Mouse (Mus musculus): ENCODE results near the gene Abca7. TPM values are rescaled to one million over a fixed set of nuclear protein-coding genes. Genes with fewer than 3 reads are reported as not detected.

Abca7 gene
- polyA plus RNA-seq, 1 experiment from 2014 or later: 2.9 TPM

- WGBS: 4% methylated on average over 20 of the region's 20 CpGs
- Histone ChIP-seq H3K27me3 (ENCODE audit: poor library complexity, severe bottlenecking) (peaks cover 58% of the 10 kb centered on the region), H3K4me3 (peak overlapping the region; percentile 47), H3K4me1 (peaks cover 37% of the 10 kb centered on the region), H3K36me3 (replicated peaks) (peaks cover 15% of the 10 kb centered on the region), H3K9me3 (no peaks in the 10 kb centered on the region), H3K27ac (peak overlapping the region; percentile 88)
- peak; percentile 59 for DNase-seq (ENCODE audit: extremely low spot score, low spot score)
Measured at GRCm38 (mm10) chr10:80019471-80020131, 23.3 kb downstream of the Abca7 start.

GRCm38 (mm10) chr10:80020191-80020590 is 23.9 kb downstream of the Abca7 start:
- Histone ChIP-seq H3K4me1 (peaks cover 34% of the 10 kb centered on the region), H3K27ac (peak overlapping the region; percentile 88), H3K9me3 (no peaks in the 10 kb centered on the region), H3K36me3 (replicated peaks) (peaks cover 15% of the 10 kb centered on the region), H3K27me3 (ENCODE audit: poor library complexity, severe bottlenecking) (peaks cover 53% of the 10 kb centered on the region), H3K4me3 (peak overlapping the region; percentile 47)
- WGBS: 16% methylated on average over 11 of the region's 11 CpGs
- no peak for DNase-seq (ENCODE audit: extremely low spot score, low spot score)

DNA sequence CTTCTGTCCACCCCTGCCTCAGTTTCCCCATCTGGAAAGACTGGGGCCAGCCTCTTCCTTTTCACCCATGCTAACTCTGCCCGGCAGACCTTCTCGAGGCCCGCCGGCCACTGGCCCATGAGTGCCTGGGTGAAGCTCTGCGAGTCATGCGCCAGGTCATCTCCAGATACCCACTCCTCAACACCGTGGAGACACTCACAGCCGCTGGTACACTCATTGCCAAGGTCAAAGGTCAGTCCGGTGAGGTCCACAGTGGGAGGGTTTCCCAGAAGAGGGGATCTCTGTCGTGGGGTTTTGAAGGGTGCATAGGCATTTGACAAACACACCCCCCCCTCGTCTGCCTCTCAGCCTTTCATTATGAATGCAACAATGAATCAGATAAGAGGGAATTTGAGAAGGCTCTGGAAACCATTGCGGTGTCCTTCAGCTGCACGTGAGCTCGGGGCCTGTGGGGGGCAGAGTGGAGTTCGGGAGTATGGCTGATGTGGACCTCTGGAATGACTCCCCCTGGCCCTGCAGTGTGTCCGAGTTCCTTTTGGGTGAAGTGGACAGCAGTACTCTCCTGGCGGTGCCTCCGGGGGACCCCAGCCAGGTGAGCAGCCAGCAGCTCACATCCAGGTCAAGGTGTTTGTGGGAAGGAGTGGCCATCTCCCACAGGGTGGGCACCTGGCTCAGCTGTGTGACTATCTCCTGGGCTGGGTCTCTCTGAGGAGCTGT is 24.5 kb downstream of the Abca7 start:
- WGBS: 83% methylated on average over 18 of the region's 18 CpGs
- H3K36me3 ChIP-seq (replicated peaks): peaks cover 15% of the 10 kb centered on the region
- no peaks in the 10 kb centered on the region for H3K9me3 ChIP-seq
- peak overlapping the region; percentile 47 for H3K4me3 ChIP-seq
- H3K27ac ChIP-seq: peak overlapping the region; percentile 88; the same call in 1 of the 2 replicates
- H3K27me3 ChIP-seq (ENCODE audit: poor library complexity, severe bottlenecking): peaks cover 47% of the 10 kb centered on the region
- no peak for DNase-seq (ENCODE audit: extremely low spot score, low spot score)
- peaks cover 35% of the 10 kb centered on the region for H3K4me1 ChIP-seq

DNA sequence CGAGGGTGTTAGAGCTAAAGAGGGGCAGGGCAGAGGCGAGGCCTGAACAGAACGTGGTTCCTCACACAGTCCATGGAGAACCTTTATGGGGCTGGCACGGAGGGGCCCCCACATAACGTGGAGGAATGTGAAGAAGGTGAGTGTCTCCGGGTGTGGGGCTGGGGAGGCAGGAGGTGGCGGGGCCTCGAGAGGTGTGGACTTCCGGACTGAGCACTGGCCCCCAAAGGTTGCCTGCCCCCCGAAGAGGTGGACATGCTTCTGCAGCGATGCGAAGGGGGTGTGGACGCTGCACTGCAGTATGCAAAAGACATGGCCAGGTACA is 25.0 kb downstream of the Abca7 start:
- H3K36me3 ChIP-seq (replicated peaks): peaks cover 15% of the 10 kb centered on the region
- H3K27ac ChIP-seq: no peak overlapping the region
- 93% methylated on average over 13 of the region's 13 CpGs for WGBS
- H3K4me3 ChIP-seq: no peak overlapping the region
- no peak for DNase-seq (ENCODE audit: extremely low spot score, low spot score)
- no peaks in the 10 kb centered on the region for H3K9me3 ChIP-seq
- H3K27me3 ChIP-seq (ENCODE audit: poor library complexity, severe bottlenecking): peaks cover 42% of the 10 kb centered on the region
- H3K4me1 ChIP-seq: peaks cover 39% of the 10 kb centered on the region

DNA sequence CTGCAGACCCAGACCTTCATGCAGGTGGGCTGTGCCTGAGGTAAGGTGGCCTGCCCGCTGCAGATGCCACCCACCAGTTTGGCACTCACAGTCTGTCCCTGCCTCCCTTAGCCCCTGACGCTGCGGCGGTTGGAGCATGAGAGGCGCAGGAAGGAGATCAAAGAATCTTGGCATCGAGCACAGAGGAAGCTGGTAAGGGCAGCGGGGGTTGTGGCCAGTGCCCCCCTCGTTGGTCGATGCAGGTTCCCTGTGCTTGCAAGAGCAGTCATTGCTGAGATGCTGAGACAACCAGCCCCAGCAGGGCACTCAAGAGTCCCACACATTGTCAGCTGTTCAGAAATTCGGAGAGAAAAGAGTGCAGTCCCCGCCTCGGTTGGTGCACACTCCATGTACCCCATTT is 25.9 kb downstream of the Abca7 start:
- no peak overlapping the region for H3K27ac ChIP-seq
- WGBS: 93% methylated on average over 12 of the region's 12 CpGs
- H3K4me3 ChIP-seq: 0 out of 2 replicates have a peak overlapping the region, but pooled peaks have one; percentile 2
- no peaks in the 10 kb centered on the region for H3K9me3 ChIP-seq
- H3K27me3 ChIP-seq (ENCODE audit: poor library complexity, severe bottlenecking): peaks cover 33% of the 10 kb centered on the region
- H3K4me1 ChIP-seq: peaks cover 34% of the 10 kb centered on the region
- H3K36me3 ChIP-seq (replicated peaks): peaks cover 16% of the 10 kb centered on the region
- DNase-seq (ENCODE audit: extremely low spot score, low spot score): no peak

DNA sequence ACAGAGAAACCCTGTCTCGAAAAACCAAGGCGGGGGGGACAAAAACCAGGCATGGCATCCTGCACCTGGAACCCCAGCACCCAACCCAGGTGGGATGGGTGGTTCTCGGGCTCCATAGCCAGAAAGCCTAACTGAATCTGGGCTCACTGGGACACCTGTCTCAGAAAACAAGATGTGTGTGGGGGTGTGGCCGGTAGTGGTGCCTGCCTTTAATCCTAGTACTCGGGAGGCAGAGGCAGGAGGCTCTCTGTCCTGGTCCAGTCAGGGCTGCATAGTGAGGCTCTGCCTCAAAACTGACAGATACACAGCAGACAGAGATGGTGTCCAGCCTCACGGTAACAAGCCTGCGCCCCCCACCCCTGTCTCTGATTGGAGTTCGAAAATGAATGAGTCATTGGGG is 26.5 kb downstream of the Abca7 start:
- Histone ChIP-seq H3K4me1 (peaks cover 30% of the 10 kb centered on the region), H3K9me3 (no peaks in the 10 kb centered on the region), H3K27ac (no peak overlapping the region), H3K27me3 (ENCODE audit: poor library complexity, severe bottlenecking) (peaks cover 26% of the 10 kb centered on the region), H3K4me3 (no peak overlapping the region), H3K36me3 (replicated peaks) (peaks cover 17% of the 10 kb centered on the region)
- 96% methylated on average over 8 of the region's 8 CpGs for WGBS
- DNase-seq (ENCODE audit: extremely low spot score, low spot score): no peak

GRCm38 (mm10) chr10:80023758-80024157 is 27.5 kb downstream of the Abca7 start:
- peaks cover 20% of the 10 kb centered on the region for H3K27me3 ChIP-seq (ENCODE audit: poor library complexity, severe bottlenecking)
- 91% methylated on average over 5 of the region's 5 CpGs for WGBS
- H3K4me1 ChIP-seq: peaks cover 26% of the 10 kb centered on the region
- no peak overlapping the region for H3K27ac ChIP-seq
- H3K4me3 ChIP-seq: no peak overlapping the region
- no peak for DNase-seq (ENCODE audit: extremely low spot score, low spot score)
- no peaks in the 10 kb centered on the region for H3K9me3 ChIP-seq
- H3K36me3 ChIP-seq (replicated peaks): peaks cover 21% of the 10 kb centered on the region

DNA sequence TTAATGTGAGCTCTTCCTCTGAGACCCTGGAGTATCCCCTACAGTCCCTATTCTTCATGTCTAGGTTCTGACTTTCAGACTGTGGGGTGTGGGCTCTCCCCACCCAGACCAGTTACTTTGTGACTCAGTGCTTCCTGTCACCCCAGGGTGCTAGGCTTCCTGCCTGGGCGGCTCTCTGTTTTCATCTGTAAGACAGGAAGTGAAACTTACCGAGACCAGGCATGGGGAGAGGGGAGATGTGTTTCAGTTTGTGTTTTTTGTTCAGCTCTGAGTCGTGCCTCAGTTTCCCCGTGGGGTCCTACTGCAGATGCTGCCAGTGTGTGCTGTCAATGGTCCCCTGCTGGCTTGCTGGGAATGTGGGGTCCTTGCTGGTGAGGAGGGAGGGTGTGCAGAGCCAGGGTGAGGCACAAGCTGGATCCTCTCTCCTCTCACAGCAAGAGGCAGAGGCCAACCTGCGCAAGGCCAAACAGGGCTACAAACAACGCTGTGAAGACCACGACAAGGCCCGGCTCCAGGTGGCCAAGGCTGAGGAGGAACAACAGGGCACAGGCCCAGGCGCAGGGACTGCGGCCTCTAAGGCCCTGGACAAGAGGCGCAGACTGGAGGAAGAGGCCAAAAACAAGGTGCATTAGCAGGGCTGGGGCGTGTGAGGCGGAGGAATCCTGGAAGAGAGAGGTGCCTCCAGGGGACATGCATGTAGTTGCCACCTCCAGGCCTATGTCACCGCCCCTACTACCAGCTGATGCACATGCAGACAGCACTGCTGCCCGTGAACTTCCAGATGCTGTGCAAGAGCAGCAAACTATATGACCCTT is 28.1 kb downstream of the Abca7 start:
- no peak overlapping the region for H3K4me3 ChIP-seq
- peaks cover 19% of the 10 kb centered on the region for H3K4me1 ChIP-seq
- no peak for DNase-seq (ENCODE audit: extremely low spot score, low spot score)
- peaks cover 13% of the 10 kb centered on the region for H3K27me3 ChIP-seq (ENCODE audit: poor library complexity, severe bottlenecking)
- peaks cover 26% of the 10 kb centered on the region for H3K36me3 ChIP-seq (replicated peaks)
- no peak overlapping the region for H3K27ac ChIP-seq
- no peaks in the 10 kb centered on the region for H3K9me3 ChIP-seq
- 83% methylated on average over 15 of the region's 15 CpGs for WGBS

DNA sequence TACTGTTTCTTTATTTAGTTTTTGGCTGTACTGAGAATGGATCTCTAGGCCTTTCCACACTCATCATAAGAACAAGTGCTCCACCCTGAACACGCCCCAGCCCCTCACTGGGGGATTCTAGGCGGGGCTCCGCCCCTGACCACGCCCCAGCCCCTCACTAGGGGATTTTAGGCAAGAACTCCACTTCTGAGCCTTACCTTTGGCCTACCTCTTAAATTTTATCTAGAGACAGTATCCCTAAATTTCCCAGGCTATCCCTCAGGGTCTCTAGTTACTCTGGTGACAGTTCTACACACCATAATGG is 28.7 kb downstream of the Abca7 start:
- peaks cover 14% of the 10 kb centered on the region for H3K4me1 ChIP-seq
- no peak for DNase-seq (ENCODE audit: extremely low spot score, low spot score)
- H3K27me3 ChIP-seq (ENCODE audit: poor library complexity, severe bottlenecking): peaks cover 7% of the 10 kb centered on the region
- H3K9me3 ChIP-seq: no peaks in the 10 kb centered on the region
- H3K36me3 ChIP-seq (replicated peaks): peaks cover 26% of the 10 kb centered on the region
- WGBS: 64% methylated on average over 4 of the region's 4 CpGs
- no peak overlapping the region for H3K4me3 ChIP-seq
- H3K27ac ChIP-seq: no peak overlapping the region

DNA sequence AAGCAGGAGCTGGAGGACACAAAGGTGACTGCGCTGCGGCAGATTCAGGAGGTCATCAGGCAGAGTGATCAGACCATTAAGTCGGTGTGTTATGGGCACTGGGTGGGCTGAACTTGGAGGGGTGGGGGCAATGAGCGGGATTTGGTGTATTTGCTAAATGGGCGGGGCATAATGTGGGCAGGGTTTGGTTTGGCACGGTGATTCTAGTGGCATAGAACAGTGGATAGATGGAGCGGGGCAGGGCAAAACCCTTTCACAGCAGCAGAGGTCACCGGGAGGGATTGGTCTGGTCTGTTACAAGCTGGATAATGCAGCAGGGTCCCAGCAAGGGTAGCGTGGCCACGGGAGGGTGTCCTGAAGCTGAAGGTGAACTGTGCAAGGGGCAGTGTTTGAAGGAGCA is 29.2 kb downstream of the Abca7 start:
- Histone ChIP-seq H3K36me3 (replicated peaks) (peaks cover 27% of the 10 kb centered on the region), H3K9me3 (no peaks in the 10 kb centered on the region), H3K4me1 (peaks cover 9% of the 10 kb centered on the region), H3K27ac (no peak overlapping the region), H3K27me3 (ENCODE audit: poor library complexity, severe bottlenecking) (peaks cover 3% of the 10 kb centered on the region), H3K4me3 (no peak overlapping the region)
- DNase-seq (ENCODE audit: extremely low spot score, low spot score): no peak
- WGBS: 78% methylated on average over 10 of the region's 10 CpGs

DNA sequence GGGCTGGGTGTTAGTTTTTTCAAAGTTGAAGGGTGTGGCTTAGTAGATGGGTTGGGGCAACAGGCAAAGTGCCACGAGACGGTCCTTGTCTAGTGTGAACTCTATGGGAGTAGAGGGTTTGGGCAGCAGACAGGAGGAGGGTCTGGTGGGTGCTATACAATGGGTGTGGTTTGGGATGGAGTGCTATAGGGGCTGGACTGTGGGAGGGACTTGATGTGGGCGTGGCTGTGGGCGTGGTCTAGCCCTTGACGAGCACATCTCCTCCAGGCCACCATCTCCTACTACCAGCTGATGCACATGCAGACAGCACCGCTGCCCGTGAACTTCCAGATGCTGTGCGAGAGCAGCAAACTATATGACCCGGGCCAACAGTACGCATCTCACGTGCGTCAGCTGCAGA is 29.6 kb downstream of the Abca7 start:
- DNase-seq (ENCODE audit: extremely low spot score, low spot score): no peak

DNA sequence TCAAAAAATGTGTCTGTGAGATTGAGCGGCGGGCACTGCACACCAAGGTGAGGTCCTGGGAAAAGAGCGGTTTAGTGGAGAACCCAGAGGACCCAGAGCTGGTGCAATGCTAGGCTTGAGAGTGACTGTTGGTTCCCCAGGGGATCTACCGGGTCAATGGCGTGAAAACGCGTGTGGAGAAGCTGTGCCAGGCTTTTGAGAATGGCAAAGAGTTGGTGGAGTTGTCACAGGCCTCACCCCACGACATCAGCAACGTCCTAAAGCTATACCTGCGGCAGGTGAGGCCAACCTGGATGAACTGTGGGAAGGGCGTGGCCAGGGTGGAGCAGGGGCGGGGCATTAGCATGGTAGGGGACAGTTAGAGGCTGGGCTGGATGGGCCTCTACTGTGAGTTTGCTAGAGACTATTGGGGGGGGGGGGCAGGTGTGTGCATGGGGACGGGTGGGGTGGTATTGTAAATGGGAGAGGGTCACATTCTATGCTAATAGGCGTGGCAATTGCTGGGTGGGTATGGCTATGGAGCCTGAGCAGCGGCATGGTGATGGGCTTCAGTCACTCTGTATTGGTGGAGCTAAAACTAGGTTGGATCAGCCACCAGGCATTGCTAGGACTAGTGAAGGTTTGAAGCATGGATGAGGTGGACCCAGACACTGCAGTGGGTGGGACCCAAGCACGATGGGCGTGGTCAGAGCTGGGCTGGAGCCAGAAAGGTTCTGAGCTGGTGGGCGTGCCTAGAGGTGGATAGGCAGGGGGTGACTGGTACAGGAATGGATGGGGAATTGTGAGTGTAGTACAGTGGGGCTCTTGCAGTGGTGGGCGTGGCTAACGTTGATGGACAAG is 31.6 kb downstream of the Abca7 start:
- H3K27ac ChIP-seq: no peak overlapping the region
- no peaks in the 10 kb centered on the region for H3K9me3 ChIP-seq
- 78% methylated on average over 20 of the region's 20 CpGs for WGBS
- no peak for DNase-seq (ENCODE audit: extremely low spot score, low spot score)
- H3K27me3 ChIP-seq (ENCODE audit: poor library complexity, severe bottlenecking): no peaks in the 10 kb centered on the region
- H3K36me3 ChIP-seq (replicated peaks): peaks cover 21% of the 10 kb centered on the region
- peaks cover 6% of the 10 kb centered on the region for H3K4me1 ChIP-seq
- H3K4me3 ChIP-seq: no peak overlapping the region

More for the DNA sequence above, 29.6 kb downstream of the Abca7 start:
- 61% methylated on average over 12 of the region's 12 CpGs for WGBS
- Histone ChIP-seq H3K4me1 (peaks cover 6% of the 10 kb centered on the region), H3K27me3 (ENCODE audit: poor library complexity, severe bottlenecking) (no peaks in the 10 kb centered on the region), H3K27ac (no peak overlapping the region), H3K4me3 (no peak overlapping the region), H3K36me3 (replicated peaks) (peaks cover 31% of the 10 kb centered on the region), H3K9me3 (no peaks in the 10 kb centered on the region)

Measured in forebrain, embryonic 10.5 days (tissue).